8 mouse cellular contexts compared by ENCODE assay signal in genomic region chr10:12878661-12879312, GRCm38 (mm10). TPM values are rescaled to one million over a fixed set of nuclear protein-coding genes. Genes with fewer than 3 reads are reported as not detected.
DNase-seq lines count a peak whose midpoint lies in the region; ATAC-seq lines count a peak whose summit lies in the region.

No protein-coding gene starts in this region.

- DNase-seq in adrenal gland, postnatal 10 days: peak; percentile 28
- DNase-seq in adrenal gland, postnatal 14 days: no peak
- DNase-seq in embryo, embryonic 10.5 days (ENCODE audit: low spot score): peak; percentile 89
- peak; percentile 53 for DNase-seq in heart, adult 8-10 months (ENCODE audit: low spot score)
- no peak for DNase-seq in frontal cortex, postnatal 10 days (ENCODE audit: low spot score in 2 of 2)
- no peak for DNase-seq in layer of hippocampus, adult 9-10 months (ENCODE audit: low spot score)

- no peaks in the 10 kb centered on the region for H3K36me3 ChIP-seq in limb, embryonic 12.5 days

- 8% methylated on average over 14 of the region's 14 CpGs for WGBS in limb, embryonic 12.5 days

- 0 out of 2 replicates have a peak overlapping the region, but pooled peaks have one; percentile 5 for H3K4me3 ChIP-seq in limb, embryonic 12.5 days (replicated peaks)

- ATAC-seq in limb, embryonic 12.5 days (ENCODE audit: insufficient number of reproducible peaks, insufficient read depth, low FRiP score, low TSS enrichment, low read depth): peak; percentile 52; the same call in 1 of the 2 replicates
- no peak for ATAC-seq in granulocyte monocyte progenitor cell, adult 5-6 weeks (replicated peaks; ENCODE audit: poor library complexity, severe bottlenecking)

- H3K27me3 ChIP-seq in limb, embryonic 12.5 days: peaks cover 15% of the 10 kb centered on the region; the same call in 1 of the 2 replicates

- H3K9me3 ChIP-seq in limb, embryonic 12.5 days: peaks cover 4% of the 10 kb centered on the region; the same call in 1 of the 2 replicates

- peak overlapping the region; percentile 40 for H3K4me2 ChIP-seq in limb, embryonic 12.5 days

- no peak overlapping the region for H3K9ac ChIP-seq in limb, embryonic 12.5 days (replicated peaks)

- H3K4me1 ChIP-seq in limb, embryonic 12.5 days (replicated peaks): peaks cover 5% of the 10 kb centered on the region

- no peak overlapping the region for H3K27ac ChIP-seq in limb, embryonic 12.5 days

RNA-seq across cellular contexts. Expression of gene Utrn, which starts 9.6 kb away (rescaled TPM):
- total RNA-seq in adrenal gland, postnatal 10 days (2021): 10 to 100 TPM; 68.5 to 96.0 TPM
- 95.5 and 99.1 TPM in 2 replicates for total RNA-seq in adrenal gland, postnatal 14 days (2021)
- 10 to 100 TPM; 59.3 to 75.7 (median 71.0) TPM for total RNA-seq in heart, adult 8-10 months (2022)
- 59.1 and 62.1 TPM in 2 replicates for polyA plus RNA-seq in limb, embryonic 12.5 days (2016; fragmentation: Nextera tagmentation; extraction: Ambion mirVana)
- 23.3 and 28.4 TPM in 2 replicates for total RNA-seq in granulocyte monocyte progenitor cell, adult 5-6 weeks (2014; fragmentation: Nextera tagmentation)
- total RNA-seq in granulocyte monocyte progenitor cell, adult 5-6 weeks (2017): 26.6 TPM in 2 replicates

Comparison
In these comparisons a context has a peak if more than half of its experiments do, and no peak if none do; other contexts are left out.
1. DNase-seq: peak in adrenal gland, postnatal 10 days (single experiment), embryo, embryonic 10.5 days (single experiment) and heart, adult 8-10 months (single experiment); none in adrenal gland, postnatal 14 days (single experiment), frontal cortex, postnatal 10 days (0 of 2) and layer of hippocampus, adult 9-10 months (single experiment).